Mouse (Mus musculus): ENCODE data around the gene Acsm2.

The Acsm2 gene

GRCm38 (mm10) chr7:119594530-119595107 lies 40.5 kb downstream of the Acsm2 start:
- no peak for DNase-seq

GRCm38 (mm10) chr7:119595306-119595705 lies 41.2 kb downstream of the Acsm2 start:
- DNase-seq, result no peak

GRCm38 (mm10) chr7:119596536-119596935 lies 42.4 kb downstream of the Acsm2 start:
- no peak for DNase-seq

GRCm38 (mm10) chr7:119601195-119601953 lies 47.2 kb downstream of the Acsm2 start:
- no peak for DNase-seq

GRCm38 (mm10) chr7:119601954-119602317 lies 47.8 kb downstream of the Acsm2 start:
- DNase-seq, result no peak

GRCm38 (mm10) chr7:119604903-119605483 lies 50.9 kb downstream of the Acsm2 start:
- DNase-seq, result no peak

- DNase-seq, result no peak
Observed at GRCm38 (mm10) chr7:119605926-119606663, 52.0 kb downstream of the Acsm2 start.

- DNase-seq, result no peak
Observed at GRCm38 (mm10) chr7:119606664-119607076, 52.5 kb downstream of the Acsm2 start, which contains the start of gene Acsm1. Acsm1 (plus strand) TSS chr7:119607026.

- no peak for DNase-seq
Observed at GRCm38 (mm10) chr7:119607796-119608515, 53.8 kb downstream of the Acsm2 start.

- DNase-seq, result peak; percentile 10 to 34
Observed at GRCm38 (mm10) chr7:119616531-119616930, 62.4 kb downstream of the Acsm2 start.

GRCm38 (mm10) chr7:119617593-119617992 lies 63.5 kb downstream of the Acsm2 start:
- DNase-seq, result no peak

- DNase-seq, result no peak
Observed at GRCm38 (mm10) chr7:119618209-119618935, 64.2 kb downstream of the Acsm2 start.

GRCm38 (mm10) chr7:119620157-119620556 lies 66.0 kb downstream of the Acsm2 start:
- DNase-seq, result no peak

- DNase-seq, result no peak
Observed at GRCm38 (mm10) chr7:119638773-119639172, 84.6 kb downstream of the Acsm2 start.

GRCm38 (mm10) chr7:119642307-119642706 lies 88.2 kb downstream of the Acsm2 start:
- DNase-seq, result no peak

Measured in cerebellum, postnatal 14 days (tissue).